Mouse (Mus musculus) small intestine, adult 2 months (tissue): ENCODE data around the gene Gsk3b. TPM values are rescaled to one million over a fixed set of nuclear protein-coding genes. Genes with fewer than 3 reads are reported as not detected.
A peak's percentile ranks its signal among the peaks of the same experiment; 100 is the strongest.

Source experiments
- H3K27ac ChIP-seq: fragments of 200-500 bp; 2 replicates; pipeline ENCODE4 v1.5.1; 2012; ENCODE audit warnings: low read depth, low read length, control low read depth, inconsistent platforms; ENCODE audit not compliant: insufficient read depth
- H3K27me3 ChIP-seq: fragments of 200-500 bp; 2 replicates; pipeline ENCODE4 v1.6.1; 2012; ENCODE audit warnings: mild to moderate bottlenecking, moderate library complexity, low read length, inconsistent platforms; ENCODE audit not compliant: control insufficient read depth, insufficient read depth
- H3K36me3 ChIP-seq: fragments of 200-500 bp; 2 replicates; pipeline ENCODE4 v1.6.1; 2012; ENCODE audit warnings: mild to moderate bottlenecking, low read length, control low read depth, inconsistent platforms; ENCODE audit not compliant: control insufficient read depth, insufficient read depth
- H3K4me1 ChIP-seq: fragments of 200-500 bp; 2 replicates; pipeline ENCODE4 v1.6.1; 2012; ENCODE audit warnings: low read length, inconsistent platforms, mixed read lengths; ENCODE audit not compliant: control insufficient read depth, insufficient read depth, insufficient read length
- H3K4me3 ChIP-seq: fragments of 200-500 bp; 2 replicates; pipeline ENCODE4 v1.5.1; 2012; ENCODE audit warnings: low read depth, mild to moderate bottlenecking, control low read depth, inconsistent platforms, low read length, moderate library complexity
- CTCF ChIP-seq: fragments of 200-500 bp; IDR thresholded peaks from 2 replicates; pipeline ENCODE4 v1.5.1; 2012; ENCODE audit warnings: low read depth, mild to moderate bottlenecking, control low read depth, inconsistent platforms, low read length, moderate library complexity, mixed read lengths; ENCODE audit not compliant: insufficient replicate concordance, insufficient read length; ENCODE audit errors: extremely low read depth
- POLR2A ChIP-seq: fragments of 200-500 bp; IDR thresholded peaks from 2 replicates; pipeline ENCODE4 v1.6.1; 2012; ENCODE audit warnings: low read depth, mild to moderate bottlenecking, control low read depth, inconsistent platforms, low read length, moderate library complexity
- WGBS: fragments of 180-500 bp; shearing (Covaris S2); methylation state at CpG from one replicate; pipeline ENCODE4 v1.1.7; 2018; 5-methylcytosine and 5-hydroxymethylcytosine counted together
- polyA plus RNA-seq: library from polyadenylated mRNA; depleted of rRNA; stranded (reverse); fragments of >200 nt; gene quantifications from 2 replicates; pipeline ENCODE4 v1.2.3, GENCODE M21; 2012

The Gsk3b gene
- polyA plus RNA-seq, 1 experiment, result 18.7 TPM

DNA sequence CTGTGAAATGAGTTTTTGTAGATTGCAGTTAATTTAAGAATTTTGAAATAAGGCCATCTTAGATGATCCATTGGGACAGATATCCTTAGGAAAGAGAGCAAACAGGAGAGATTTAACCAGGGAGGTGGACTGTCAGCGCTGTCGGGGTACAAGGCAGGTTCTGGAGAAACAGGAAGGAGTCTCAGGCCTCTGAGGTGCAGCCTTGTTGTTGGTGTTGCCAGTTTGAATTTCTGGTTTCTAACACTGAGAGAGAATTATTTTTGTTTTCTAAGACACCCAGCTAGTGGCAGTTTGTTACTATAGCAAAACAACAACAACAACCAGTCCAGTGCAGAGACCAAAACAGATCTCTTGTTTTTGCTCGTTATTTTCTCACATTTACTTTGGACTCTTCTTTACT is 42.2 kb downstream of the Gsk3b start:
- 38% methylated on average over 3 of the region's 3 CpGs for WGBS
- TF ChIP-seq POLR2A, result no peak
- no peak for TF ChIP-seq CTCF
- Histone ChIP-seq H3K27ac (no peak overlapping the region), H3K36me3 (no peaks in the 10 kb centered on the region), H3K4me3 (no peak overlapping the region), H3K27me3 (no peaks in the 10 kb centered on the region), H3K4me1 (peaks cover 11% of the 10 kb centered on the region; the same call in 1 of the 2 replicates)

DNA sequence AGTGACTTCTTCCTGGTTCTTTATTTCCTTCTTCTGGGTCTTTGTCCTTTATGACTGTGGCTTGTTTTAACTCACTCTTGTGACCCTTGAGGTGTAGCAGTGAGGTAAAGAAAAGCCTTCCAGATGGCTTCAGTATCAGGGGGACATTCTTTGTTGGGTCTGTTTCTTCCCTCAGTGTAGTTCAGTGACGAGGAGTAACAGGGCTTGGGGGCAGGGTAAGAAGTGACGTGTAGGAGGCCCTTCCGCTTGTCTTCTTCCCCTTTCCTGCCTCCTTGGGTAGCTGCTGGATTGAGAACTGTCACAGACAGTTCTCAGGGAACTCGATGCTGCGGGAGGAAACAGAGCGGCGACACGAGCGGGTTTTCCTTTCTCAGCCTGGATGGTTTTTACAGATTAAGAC is 43.0 kb downstream of the Gsk3b start:
- peak overlapping the region; percentile 81 for H3K27ac ChIP-seq
- H3K4me3 ChIP-seq, result peak overlapping the region; percentile 24
- no peaks in the 10 kb centered on the region for H3K27me3 ChIP-seq
- WGBS, result 40% methylated on average over 9 of the region's 9 CpGs
- no peaks in the 10 kb centered on the region for H3K36me3 ChIP-seq
- H3K4me1 ChIP-seq, result peaks cover 16% of the 10 kb centered on the region; the same call in 1 of the 2 replicates
- TF ChIP-seq POLR2A (no peak), CTCF (no peak)

DNA sequence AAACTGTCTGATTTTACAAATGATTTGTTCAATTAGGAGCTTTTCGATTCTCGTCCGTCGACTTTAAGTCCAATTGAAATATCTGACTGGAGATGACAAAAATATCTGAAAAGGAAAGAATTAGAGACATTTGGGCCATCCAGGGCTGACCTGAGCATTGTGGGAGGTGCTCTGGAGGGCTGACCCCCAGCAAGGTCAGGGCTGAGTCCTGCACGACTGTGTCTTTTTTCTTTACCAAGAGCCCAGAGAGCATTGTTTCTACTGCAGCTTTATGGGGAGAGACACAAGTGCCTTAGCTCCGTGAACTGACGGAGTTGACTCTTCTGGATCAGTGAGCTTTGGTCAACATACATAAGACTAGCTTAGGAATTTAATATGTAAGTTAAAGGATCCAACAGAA is 43.4 kb downstream of the Gsk3b start:
- no peak for TF ChIP-seq POLR2A
- no peak for TF ChIP-seq CTCF
- WGBS, result 70% methylated on average over 7 of the region's 7 CpGs
- no peaks in the 10 kb centered on the region for H3K36me3 ChIP-seq
- H3K4me1 ChIP-seq, result peaks cover 16% of the 10 kb centered on the region; the same call in 1 of the 2 replicates
- peak overlapping the region; percentile 24 for H3K4me3 ChIP-seq
- peak overlapping the region; percentile 81; the same call in 1 of the 2 replicates for H3K27ac ChIP-seq
- H3K27me3 ChIP-seq, result no peaks in the 10 kb centered on the region

DNA sequence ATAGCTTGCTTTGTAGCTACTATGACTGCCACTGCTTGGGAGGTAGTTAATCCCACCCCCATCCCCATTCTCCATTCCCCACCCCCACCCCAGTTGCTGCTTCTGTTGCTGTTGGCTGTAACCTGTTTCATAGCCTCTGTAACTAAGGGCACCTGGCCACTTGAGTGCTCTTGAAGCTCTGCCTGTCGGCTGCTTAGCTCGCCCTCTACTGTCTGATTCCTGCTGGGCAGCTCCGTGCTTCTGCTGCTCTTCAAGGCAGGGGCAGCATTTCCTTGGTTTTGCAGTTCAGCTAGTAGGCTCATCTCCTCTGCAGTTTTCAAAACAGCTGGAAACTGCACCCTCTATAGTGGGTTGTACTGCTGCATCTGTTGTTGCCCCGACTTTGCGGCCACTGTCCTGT is 48.5 kb downstream of the Gsk3b start:
- Histone ChIP-seq H3K4me3 (no peak overlapping the region), H3K36me3 (no peaks in the 10 kb centered on the region), H3K27me3 (no peaks in the 10 kb centered on the region), H3K4me1 (peaks cover 8% of the 10 kb centered on the region; the same call in 1 of the 2 replicates), H3K27ac (no peak overlapping the region)
- TF ChIP-seq CTCF, result peak; percentile 67; the same call in 1 of the 2 replicates
- no peak for TF ChIP-seq POLR2A
- 47% methylated on average over 5 of the region's 5 CpGs for WGBS

DNA sequence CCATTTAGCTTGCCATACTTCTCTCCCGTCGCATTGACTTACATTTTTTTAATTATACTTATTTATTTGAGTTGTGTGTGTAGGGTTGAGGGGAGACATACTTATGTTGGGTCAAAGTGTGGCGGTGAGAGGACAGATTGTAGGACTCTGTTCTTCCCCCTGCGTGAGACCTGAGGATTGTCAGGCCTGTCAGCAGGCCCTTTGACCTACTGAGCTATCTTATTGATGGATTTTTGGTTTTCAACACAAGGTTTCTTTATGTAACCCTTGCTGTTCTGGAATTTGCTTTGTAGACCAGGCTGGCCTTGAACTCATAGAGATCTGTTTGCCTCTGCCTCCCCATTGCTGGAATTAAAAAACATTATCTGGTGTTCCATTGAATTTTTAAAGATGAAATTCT is 56.1 kb downstream of the Gsk3b start:
- Histone ChIP-seq H3K36me3 (peaks cover 8% of the 10 kb centered on the region), H3K4me3 (no peak overlapping the region), H3K4me1 (no peaks in the 10 kb centered on the region), H3K27me3 (no peaks in the 10 kb centered on the region), H3K27ac (no peak overlapping the region)
- no peak for TF ChIP-seq CTCF
- no peak for TF ChIP-seq POLR2A
- 89% methylated on average over 4 of the region's 4 CpGs for WGBS

DNA sequence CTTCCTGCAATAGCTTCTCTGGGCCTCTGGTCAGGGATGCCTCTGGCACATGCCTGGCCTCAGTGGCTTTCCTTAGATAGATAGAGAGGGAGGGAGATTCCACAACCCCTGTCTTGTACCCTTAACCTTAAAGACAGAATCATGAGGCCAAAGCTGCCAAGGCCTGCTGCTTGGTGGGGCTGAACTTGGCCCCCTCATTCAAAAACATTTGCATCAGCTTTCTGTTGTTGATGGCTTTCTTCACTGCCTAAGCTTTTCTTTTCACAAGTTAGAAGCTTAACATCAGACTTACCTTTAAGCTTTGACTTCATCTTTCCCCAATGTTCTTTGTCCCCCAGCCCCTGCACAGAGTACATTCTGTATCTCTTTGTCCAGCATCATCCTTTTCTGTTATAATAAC is 61.8 kb downstream of the Gsk3b start:
- no peak overlapping the region for H3K27ac ChIP-seq
- H3K36me3 ChIP-seq, result peaks cover 3% of the 10 kb centered on the region; the same call in 1 of the 2 replicates
- no peak overlapping the region for H3K4me3 ChIP-seq
- TF ChIP-seq CTCF (no peak), POLR2A (no peak)
- peaks cover 2% of the 10 kb centered on the region; the same call in 1 of the 2 replicates for H3K4me1 ChIP-seq
- no peaks in the 10 kb centered on the region for H3K27me3 ChIP-seq

DNA sequence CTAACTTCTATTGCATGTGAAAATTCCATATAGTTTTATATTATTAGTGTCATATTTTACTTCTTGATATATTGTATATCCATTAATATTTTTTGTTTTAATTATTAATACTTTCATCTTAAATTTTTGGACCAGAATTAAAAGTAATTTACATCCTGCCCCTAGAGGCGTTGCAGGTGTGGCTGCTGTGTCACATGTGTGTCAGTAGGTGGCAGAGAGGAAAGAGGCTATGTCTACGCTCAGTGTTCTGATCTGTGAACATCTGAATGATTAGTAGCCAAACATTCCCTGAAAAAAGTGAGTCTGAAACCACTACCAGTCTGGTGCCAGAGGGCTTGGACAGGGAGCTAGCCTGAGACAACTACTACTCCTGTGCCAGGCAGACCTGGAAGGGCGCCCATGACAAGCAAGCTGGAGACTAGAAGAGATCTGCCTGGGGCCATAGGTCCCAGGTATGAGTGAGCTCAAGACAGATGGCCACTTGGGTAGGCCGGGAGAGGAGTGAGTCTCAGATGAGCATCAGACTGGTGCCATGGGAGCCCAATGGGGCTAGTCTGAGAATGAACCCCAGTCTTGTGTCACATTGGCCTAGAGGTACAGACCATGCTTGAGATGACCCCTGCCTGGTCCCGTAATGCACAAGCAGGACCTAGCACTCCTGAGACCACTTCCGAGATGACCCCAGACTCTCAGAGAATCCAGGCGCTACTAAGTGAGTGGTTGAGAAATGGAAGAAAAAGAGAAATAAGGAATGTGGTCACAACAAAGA is 69.2 kb downstream of the Gsk3b start:
- H3K27ac ChIP-seq, result no peak overlapping the region
- no peaks in the 10 kb centered on the region for H3K4me1 ChIP-seq
- 86% methylated on average over 7 of the region's 7 CpGs for WGBS
- no peak for TF ChIP-seq CTCF
- TF ChIP-seq POLR2A, result no peak
- no peak overlapping the region for H3K4me3 ChIP-seq
- 0 out of 2 replicates have a peak, but pooled peaks cover 2% of the 10 kb centered on the region for H3K36me3 ChIP-seq
- no peaks in the 10 kb centered on the region for H3K27me3 ChIP-seq
